Mouse (Mus musculus): ENCODE results near the gene Plod3. TPM values are rescaled to one million over a fixed set of nuclear protein-coding genes. Genes with fewer than 3 reads are reported as not detected.

Gene Plod3
- polyA plus RNA-seq, 1 experiment, result 15.3 TPM

DNA sequence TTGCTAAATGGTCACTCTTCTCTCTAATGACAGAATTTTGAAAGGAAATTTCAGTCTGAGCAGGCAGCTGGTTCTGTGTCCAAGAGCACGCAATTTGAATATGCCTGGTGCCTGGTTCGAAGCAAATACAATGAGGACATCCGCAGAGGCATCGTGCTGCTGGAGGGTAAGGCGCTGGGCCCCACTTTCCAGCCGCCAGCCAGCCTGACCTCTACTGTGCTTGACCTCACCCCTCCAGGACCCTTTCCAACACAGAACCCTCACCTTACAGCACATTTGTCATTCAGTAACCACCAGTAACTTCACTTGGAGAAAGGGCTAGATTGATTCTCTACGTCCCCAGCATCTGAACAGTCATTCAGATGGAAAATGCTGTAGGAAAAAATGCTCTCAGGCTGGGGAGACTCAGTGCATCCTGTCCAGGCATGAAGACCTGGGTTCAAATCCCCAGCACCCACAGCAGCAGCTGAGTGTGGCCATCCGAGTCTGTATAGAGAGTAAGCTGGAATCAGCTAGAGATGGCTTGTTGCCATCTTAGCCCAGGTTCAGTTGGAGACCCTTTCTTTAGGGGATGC lies 23.8 kb upstream of the Plod3 start:
- no peak for TF ChIP-seq POLR2A (IDR thresholded peaks at IDR 0.05; ENCODE audit: control insufficient read depth, low read depth, low read length)
- TF ChIP-seq CTCF (IDR thresholded peaks at IDR 0.05; ENCODE audit: control insufficient read depth, insufficient read depth, insufficient replicate concordance, low read depth, low read length), result no peak
- peaks cover 11% of the 10 kb centered on the region for H3K4me1 ChIP-seq (ENCODE audit: control insufficient read depth, insufficient read depth, low read length)
- H3K4me3 ChIP-seq (ENCODE audit: control insufficient read depth, low read depth, low read length), result no peak overlapping the region
- H3K27ac ChIP-seq (ENCODE audit: control insufficient read depth, insufficient read depth, low read depth, low read length), result no peak overlapping the region
- H3K36me3 ChIP-seq (ENCODE audit: control insufficient read depth, insufficient read depth, low read length), result no peaks in the 10 kb centered on the region; the same call in 1 of the 2 replicates
- H3K27me3 ChIP-seq (ENCODE audit: control insufficient read depth, insufficient read depth, low read length), result no peaks in the 10 kb centered on the region

DNA sequence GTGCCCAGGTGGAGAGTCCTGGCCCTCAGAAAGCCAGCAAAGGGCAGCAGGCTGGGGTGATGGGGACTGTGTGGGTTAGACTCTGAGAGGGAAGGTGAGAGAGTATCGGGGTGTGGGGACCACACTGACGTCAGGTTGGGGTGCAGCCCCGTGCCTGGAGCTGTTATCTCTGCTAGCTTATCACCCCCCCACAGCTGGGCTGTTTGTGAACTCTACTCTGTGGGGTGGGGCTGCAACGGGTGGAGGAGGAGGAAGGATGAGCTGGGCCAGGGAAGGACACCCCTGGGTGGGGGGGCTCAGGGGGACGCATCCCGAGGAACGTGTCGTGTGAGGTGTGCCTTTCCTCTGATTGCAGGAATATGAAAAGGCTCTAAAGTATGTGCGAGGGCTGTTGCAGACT lies 21.6 kb upstream of the Plod3 start:
- H3K27me3 ChIP-seq (ENCODE audit: control insufficient read depth, insufficient read depth, low read length), result no peaks in the 10 kb centered on the region
- H3K4me3 ChIP-seq (ENCODE audit: control insufficient read depth, low read depth, low read length), result no peak overlapping the region
- no peaks in the 10 kb centered on the region; the same call in 1 of the 2 replicates for H3K36me3 ChIP-seq (ENCODE audit: control insufficient read depth, insufficient read depth, low read length)
- TF ChIP-seq CTCF (IDR thresholded peaks at IDR 0.05; ENCODE audit: control insufficient read depth, insufficient read depth, insufficient replicate concordance, low read depth, low read length) (no peak), POLR2A (IDR thresholded peaks at IDR 0.05; ENCODE audit: control insufficient read depth, low read depth, low read length) (no peak)
- no peak overlapping the region for H3K27ac ChIP-seq (ENCODE audit: control insufficient read depth, insufficient read depth, low read depth, low read length)
- peaks cover 11% of the 10 kb centered on the region for H3K4me1 ChIP-seq (ENCODE audit: control insufficient read depth, insufficient read depth, low read length)

DNA sequence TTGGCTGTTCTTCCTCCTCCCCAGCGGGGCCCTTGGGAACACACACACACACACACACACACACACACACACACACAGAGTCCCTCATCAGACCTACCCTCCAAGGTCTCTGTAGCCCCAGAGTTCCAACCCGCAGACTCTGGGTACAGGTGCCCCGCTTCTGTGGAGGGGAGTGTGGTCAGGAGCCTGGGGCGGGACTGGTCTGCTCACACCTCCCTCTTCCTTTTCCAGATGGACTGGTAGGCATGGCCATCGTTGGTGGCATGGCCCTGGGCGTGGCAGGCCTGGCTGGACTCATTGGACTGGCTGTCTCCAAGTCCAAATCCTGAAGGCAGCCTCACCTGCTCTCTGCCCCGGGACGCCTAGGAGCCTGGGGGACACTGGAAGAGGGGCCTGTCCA lies 21.1 kb upstream of the Plod3 start:
- H3K4me1 ChIP-seq (ENCODE audit: control insufficient read depth, insufficient read depth, low read length), result peaks cover 11% of the 10 kb centered on the region
- no peak overlapping the region for H3K4me3 ChIP-seq (ENCODE audit: control insufficient read depth, low read depth, low read length)
- no peaks in the 10 kb centered on the region; the same call in 1 of the 2 replicates for H3K36me3 ChIP-seq (ENCODE audit: control insufficient read depth, insufficient read depth, low read length)
- no peak overlapping the region for H3K27ac ChIP-seq (ENCODE audit: control insufficient read depth, insufficient read depth, low read depth, low read length)
- no peak for TF ChIP-seq CTCF (IDR thresholded peaks at IDR 0.05; ENCODE audit: control insufficient read depth, insufficient read depth, insufficient replicate concordance, low read depth, low read length)
- no peak for TF ChIP-seq POLR2A (IDR thresholded peaks at IDR 0.05; ENCODE audit: control insufficient read depth, low read depth, low read length)
- H3K27me3 ChIP-seq (ENCODE audit: control insufficient read depth, insufficient read depth, low read length), result no peaks in the 10 kb centered on the region

DNA sequence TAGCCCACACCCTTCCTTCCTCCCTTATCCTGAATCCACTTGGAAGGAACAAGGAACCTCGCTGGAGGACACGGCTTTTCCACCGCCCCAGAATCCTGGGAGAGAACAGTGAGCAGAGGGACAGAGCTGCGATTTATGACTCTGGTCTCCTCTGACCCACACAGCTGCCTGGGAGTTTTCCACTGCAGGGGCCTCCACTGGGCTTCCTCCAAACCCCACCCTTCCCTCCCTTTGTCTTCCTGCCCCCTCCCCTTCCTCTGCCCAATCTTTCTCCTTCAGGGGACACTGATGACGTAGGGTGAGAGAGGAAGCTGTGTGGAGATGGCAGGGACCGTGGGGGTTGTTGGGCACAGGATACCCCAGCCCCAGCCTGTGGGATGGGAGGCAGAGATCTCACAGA lies 20.5 kb upstream of the Plod3 start, which contains the start of gene Cldn15:
Gene Cldn15 (plus strand): TSS at position 286 of the 400 bp plus-strand sequence.
- peaks cover 10% of the 10 kb centered on the region for H3K4me1 ChIP-seq (ENCODE audit: control insufficient read depth, insufficient read depth, low read length)
- no peaks in the 10 kb centered on the region; the same call in 1 of the 2 replicates for H3K36me3 ChIP-seq (ENCODE audit: control insufficient read depth, insufficient read depth, low read length)
- no peak within 1 kb of the TSS for H3K27ac ChIP-seq (ENCODE audit: control insufficient read depth, insufficient read depth, low read depth, low read length)
- H3K4me3 ChIP-seq (ENCODE audit: control insufficient read depth, low read depth, low read length), result no peak within 1 kb of the TSS
- TF ChIP-seq CTCF (IDR thresholded peaks at IDR 0.05; ENCODE audit: control insufficient read depth, insufficient read depth, insufficient replicate concordance, low read depth, low read length), result no peak
- no peak for TF ChIP-seq POLR2A (IDR thresholded peaks at IDR 0.05; ENCODE audit: control insufficient read depth, low read depth, low read length)
- no peaks in the 10 kb centered on the region for H3K27me3 ChIP-seq (ENCODE audit: control insufficient read depth, insufficient read depth, low read length)

DNA sequence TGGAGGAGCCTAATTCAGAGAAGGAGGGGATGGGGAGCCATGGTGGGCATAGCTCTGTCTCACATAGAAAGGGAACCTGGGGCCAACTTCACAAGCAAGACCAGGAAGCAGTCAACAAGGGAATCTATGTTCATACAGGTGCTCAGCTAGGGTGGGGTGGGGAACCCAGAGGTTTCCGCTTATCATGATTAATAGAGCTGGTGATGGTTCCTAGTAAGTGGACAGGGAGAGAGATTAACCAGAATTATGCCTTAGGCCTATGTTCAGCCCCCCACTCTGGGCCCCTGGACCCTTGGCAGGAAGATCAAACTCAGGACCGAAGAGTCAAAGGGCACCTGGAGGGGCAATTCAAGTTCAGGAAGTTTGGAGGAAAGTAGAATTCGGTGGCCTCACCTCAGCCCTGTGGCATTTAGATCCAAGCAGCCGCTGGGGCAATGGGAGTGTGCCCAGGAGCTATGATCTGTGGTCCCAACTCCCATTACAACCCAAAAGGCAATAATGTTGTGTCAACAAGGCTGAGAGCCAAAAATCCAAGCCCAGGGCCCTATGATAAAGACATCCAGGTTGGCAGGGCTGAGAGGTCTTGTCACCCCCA lies 19.9 kb upstream of the Plod3 start:
- TF ChIP-seq CTCF (IDR thresholded peaks at IDR 0.05; ENCODE audit: control insufficient read depth, insufficient read depth, insufficient replicate concordance, low read depth, low read length), result no peak
- TF ChIP-seq POLR2A (IDR thresholded peaks at IDR 0.05; ENCODE audit: control insufficient read depth, low read depth, low read length), result no peak
- Histone ChIP-seq H3K4me1 (ENCODE audit: control insufficient read depth, insufficient read depth, low read length) (peaks cover 6% of the 10 kb centered on the region), H3K27ac (ENCODE audit: control insufficient read depth, insufficient read depth, low read depth, low read length) (no peak overlapping the region), H3K36me3 (ENCODE audit: control insufficient read depth, insufficient read depth, low read length) (no peaks in the 10 kb centered on the region; the same call in 1 of the 2 replicates), H3K27me3 (ENCODE audit: control insufficient read depth, insufficient read depth, low read length) (no peaks in the 10 kb centered on the region), H3K4me3 (ENCODE audit: control insufficient read depth, low read depth, low read length) (no peak overlapping the region)

DNA sequence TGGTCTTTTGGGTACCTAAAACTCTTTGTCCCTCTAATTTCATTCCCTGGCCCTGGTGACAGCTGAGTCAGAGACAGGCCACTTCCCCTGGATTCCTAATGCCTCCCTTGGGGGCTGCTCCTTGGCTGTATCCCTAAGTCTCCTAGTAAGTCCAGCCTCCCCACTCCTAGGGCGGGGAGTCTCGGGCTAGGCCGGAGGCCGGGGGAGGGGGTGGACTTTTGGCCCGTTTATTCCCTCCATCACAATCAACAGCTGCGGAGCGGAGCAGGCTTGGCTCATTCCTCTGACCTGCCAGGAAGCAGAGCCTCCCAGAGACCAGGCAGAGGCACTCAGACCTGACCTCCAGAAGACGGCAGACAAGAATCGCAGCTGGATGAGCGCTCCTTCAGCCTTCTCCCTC lies 19.2 kb upstream of the Plod3 start:
- Histone ChIP-seq H3K36me3 (ENCODE audit: control insufficient read depth, insufficient read depth, low read length) (no peaks in the 10 kb centered on the region; the same call in 1 of the 2 replicates), H3K4me1 (ENCODE audit: control insufficient read depth, insufficient read depth, low read length) (peaks cover 3% of the 10 kb centered on the region), H3K4me3 (ENCODE audit: control insufficient read depth, low read depth, low read length) (no peak overlapping the region), H3K27me3 (ENCODE audit: control insufficient read depth, insufficient read depth, low read length) (no peaks in the 10 kb centered on the region), H3K27ac (ENCODE audit: control insufficient read depth, insufficient read depth, low read depth, low read length) (no peak overlapping the region)
- TF ChIP-seq POLR2A (IDR thresholded peaks at IDR 0.05; ENCODE audit: control insufficient read depth, low read depth, low read length) (no peak), CTCF (IDR thresholded peaks at IDR 0.05; ENCODE audit: control insufficient read depth, insufficient read depth, insufficient replicate concordance, low read depth, low read length) (no peak)

DNA sequence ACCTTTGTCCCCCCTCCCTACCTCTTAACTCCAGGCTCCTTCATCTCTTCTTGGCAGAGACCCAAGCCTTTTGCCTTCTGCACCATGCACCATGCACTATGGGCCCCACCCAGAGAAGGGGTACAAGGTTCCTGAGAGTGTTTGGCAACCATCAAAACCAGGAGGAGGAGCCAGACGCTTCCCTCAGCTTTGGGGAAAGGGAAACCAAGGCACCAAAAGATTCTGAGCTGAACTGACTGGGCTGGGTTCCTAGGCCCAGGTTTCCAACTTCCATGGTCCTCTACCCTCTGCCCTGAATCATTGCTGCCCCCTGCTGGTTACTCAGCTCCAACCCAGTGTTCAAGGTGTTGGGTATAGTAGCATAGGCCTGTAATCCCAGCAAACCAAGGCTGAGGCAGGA lies 16.1 kb upstream of the Plod3 start:
- no peaks in the 10 kb centered on the region; the same call in 1 of the 2 replicates for H3K36me3 ChIP-seq (ENCODE audit: control insufficient read depth, insufficient read depth, low read length)
- H3K4me1 ChIP-seq (ENCODE audit: control insufficient read depth, insufficient read depth, low read length), result no peaks in the 10 kb centered on the region
- no peak overlapping the region for H3K27ac ChIP-seq (ENCODE audit: control insufficient read depth, insufficient read depth, low read depth, low read length)
- no peaks in the 10 kb centered on the region for H3K27me3 ChIP-seq (ENCODE audit: control insufficient read depth, insufficient read depth, low read length)
- no peak overlapping the region for H3K4me3 ChIP-seq (ENCODE audit: control insufficient read depth, low read depth, low read length)
- TF ChIP-seq POLR2A (IDR thresholded peaks at IDR 0.05; ENCODE audit: control insufficient read depth, low read depth, low read length), result no peak
- TF ChIP-seq CTCF (IDR thresholded peaks at IDR 0.05; ENCODE audit: control insufficient read depth, insufficient read depth, insufficient replicate concordance, low read depth, low read length), result peak; percentile 54; the same call in 1 of the 2 replicates
